Mouse (Mus musculus) bone marrow macrophage, adult 2 months (primary cell): Measurements from ENCODE around the gene 0610012G03Rik.

Experiments
- CTCF ChIP-seq: IDR thresholded peaks from 2 replicates; pipeline ENCODE4 v1.5.1; 2012; ENCODE audit warnings: low read depth, mild to moderate bottlenecking, low read length, moderate library complexity
- POLR2A ChIP-seq: IDR thresholded peaks from 2 replicates; pipeline ENCODE4 v1.6.1; 2012; ENCODE audit warnings: mild to moderate bottlenecking, low read depth, low read length, borderline replicate concordance

GRCm38 (mm10) chr16:31926091-31926490 lies 22.2 kb downstream of the 0610012G03Rik start:
- no peak for TF ChIP-seq POLR2A
- no peak for TF ChIP-seq CTCF
